Mouse (Mus musculus): ENCODE data around the gene 2310057M21Rik. TPM values are rescaled to one million over a fixed set of nuclear protein-coding genes. Genes with fewer than 3 reads are reported as not detected.
A peak's percentile ranks its signal among the peaks of the same experiment; 100 is the strongest.
"Not testable (repeated sequence)": the region's sequence is repeated elsewhere in the genome, so short reads cannot be mapped to it uniquely, and the experiment has no call there.

The 2310057M21Rik gene
- total and polyA plus RNA-seq, 3 experiments: 16.7 to 33.0 TPM; not detected in 1

DNA sequence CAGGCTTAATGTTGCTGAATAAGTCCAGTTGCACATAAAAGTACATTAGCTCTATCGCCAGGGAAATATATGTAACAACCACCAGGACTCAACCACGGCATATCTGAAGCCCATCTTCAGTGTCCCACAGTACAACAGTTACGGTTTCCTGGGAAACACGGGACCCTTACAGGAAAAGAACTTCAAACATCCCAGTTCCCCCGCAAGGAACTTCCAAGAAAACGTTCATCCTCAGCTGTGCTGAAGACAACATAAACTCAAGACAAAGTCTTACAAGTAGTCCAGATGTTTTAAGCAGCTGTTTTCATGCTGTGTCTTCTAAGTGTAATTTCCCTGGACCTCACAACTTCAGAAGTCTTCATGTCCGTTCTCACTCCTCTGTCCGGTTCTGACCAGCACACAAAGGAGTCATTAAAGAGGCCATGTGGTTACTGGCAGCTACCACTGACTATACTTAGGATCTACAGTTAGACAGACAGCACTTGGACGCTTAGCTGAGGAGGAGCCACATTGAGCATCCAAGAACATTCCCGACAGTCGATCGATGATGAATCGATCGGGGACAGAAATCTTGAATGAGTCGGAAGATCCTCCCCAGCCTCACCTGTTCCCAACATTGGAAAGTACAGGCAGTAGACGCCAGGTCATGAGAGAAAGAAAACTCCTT, 46.9 kb upstream of the 2310057M21Rik start:
- Histone ChIP-seq H3K9me3 (replicated peaks; ENCODE audit: insufficient read depth, low read length) (no peaks in the 10 kb centered on the region), H3K79me2 (ENCODE audit: control insufficient read depth, insufficient read depth, low read length, poor library complexity) (peaks cover 18% of the 10 kb centered on the region), H3K27me3 (ENCODE audit: control insufficient read depth in 1 of 2, insufficient read depth in 2 of 2, low read length in 2 of 2) (no peaks in the 10 kb centered on the region), H3K4me3 (ENCODE audit: control insufficient read depth in 1 of 2, insufficient read depth in 1 of 2, low read depth in 2 of 2, low read length in 2 of 2) (peak overlapping the region; percentile 70 to 75), H3K27ac (ENCODE audit: control insufficient read depth, low read depth, low read length) (no peak overlapping the region), H3K9ac (ENCODE audit: control insufficient read depth, low read depth, low read length, poor library complexity, severe bottlenecking) (peak overlapping the region; percentile 89), H3K36me3 (ENCODE audit: control insufficient read depth in 1 of 2, insufficient read depth in 2 of 2, low read length in 2 of 2) (peaks cover 0 to 17% of the 10 kb centered on the region in 2 experiments; a peak in 2 of 4 replicates), H3K4me1 (ENCODE audit: control insufficient read depth in 1 of 2, insufficient read depth in 2 of 2, low read length in 2 of 2) (peaks cover 3 to 5% of the 10 kb centered on the region in 2 experiments)
- TF ChIP-seq MEF2A (IDR thresholded peaks at IDR 0.05; ENCODE audit: extremely low read depth, insufficient replicate concordance, low read depth, low read length, poor library complexity, severe bottlenecking) (no peak), POLR2AphosphoS2 (IDR thresholded peaks at IDR 0.05; ENCODE audit: low read length) (no peak), MAZ (IDR thresholded peaks at IDR 0.05; ENCODE audit: low read depth, low read length) (no peak), MXI1 (IDR thresholded peaks at IDR 0.05; ENCODE audit: low read depth, low read length) (peak; percentile 65; the same call in 1 of the 2 replicates)
- peak; percentile 44 for DNase-seq (ENCODE audit: low read depth, low spot score)

DNA sequence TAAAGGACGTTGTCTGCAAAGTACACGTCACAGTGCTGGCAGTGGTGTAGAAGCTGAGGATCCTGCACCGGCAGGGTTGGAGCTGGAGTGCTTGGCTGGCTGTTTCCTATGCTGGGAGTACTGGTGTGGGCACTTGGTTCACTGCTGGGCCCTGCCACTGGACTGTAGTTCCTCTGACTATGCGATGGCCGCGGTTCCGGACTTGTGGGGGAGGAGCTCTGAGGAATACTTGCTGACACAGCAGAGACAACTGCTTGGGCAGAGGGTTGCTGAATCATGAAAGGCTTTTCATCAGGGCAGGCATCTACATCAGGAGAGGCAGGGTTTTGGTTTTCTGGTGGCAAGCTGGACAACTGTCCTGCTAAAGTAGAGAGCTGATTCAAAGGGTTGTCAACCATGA, 29.2 kb upstream of the 2310057M21Rik start:
- peaks cover 0 to 20% of the 10 kb centered on the region in 2 experiments; a peak in 2 of 4 replicates for H3K36me3 ChIP-seq (ENCODE audit: control insufficient read depth in 1 of 2, insufficient read depth in 2 of 2, low read length in 2 of 2)
- not testable (repeated sequence) for H3K79me2 ChIP-seq (ENCODE audit: control insufficient read depth, insufficient read depth, low read length, poor library complexity)

DNA sequence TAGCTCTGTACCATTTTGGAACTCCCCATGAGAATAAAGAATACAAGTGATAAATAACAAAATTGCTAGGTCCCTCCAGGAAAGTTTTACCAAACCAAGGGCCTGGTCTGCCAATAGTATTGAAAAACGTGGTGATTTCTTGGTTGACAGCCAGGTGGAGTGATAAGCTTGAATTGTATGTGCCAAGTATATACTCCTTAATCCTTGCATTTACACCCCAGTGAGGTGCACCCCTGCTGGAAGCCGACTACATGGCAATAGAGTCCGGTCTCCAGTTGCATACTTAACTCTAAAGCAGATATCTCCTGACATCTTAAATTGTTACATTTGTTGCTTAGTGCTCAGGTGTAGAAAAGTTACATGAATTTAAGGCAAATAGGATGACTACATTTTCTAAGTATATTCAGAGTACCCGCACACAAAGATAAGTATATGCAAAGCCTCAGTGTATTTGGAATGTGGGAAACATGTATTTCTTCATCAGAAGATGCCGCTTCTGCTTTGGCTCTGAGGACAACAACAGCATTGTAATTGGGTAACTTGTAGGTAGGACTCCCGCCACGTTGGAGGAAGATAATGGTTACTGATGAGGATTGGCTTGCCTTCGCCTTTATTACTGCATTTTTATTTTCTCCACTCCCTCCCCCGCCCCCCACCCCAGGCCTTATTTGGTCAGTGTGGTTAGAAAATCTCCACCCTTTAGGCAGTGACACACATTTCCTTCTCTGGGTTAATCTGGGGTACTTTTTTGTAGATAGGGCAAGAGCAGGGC, 9.5 kb upstream of the 2310057M21Rik start:
- peaks cover 0 to 15% of the 10 kb centered on the region in 2 experiments; a peak in 2 of 4 replicates for H3K36me3 ChIP-seq (ENCODE audit: control insufficient read depth in 1 of 2, insufficient read depth in 2 of 2, low read length in 2 of 2)
- TF ChIP-seq MAZ (IDR thresholded peaks at IDR 0.05; ENCODE audit: low read depth, low read length) (no peak), ETS1 (IDR thresholded peaks at IDR 0.05; ENCODE audit: low read depth, low read length) (0 out of 2 replicates have a peak, but pooled peaks have one; percentile 5), RCOR1 (IDR thresholded peaks at IDR 0.05; ENCODE audit: low read depth, low read length) (peak; percentile 58), GATA1 (IDR thresholded peaks at IDR 0.05; ENCODE audit: low read depth, low read length) (peak; percentile 16; the same call in 1 of the 2 replicates), CTCF (IDR thresholded peaks at IDR 0.05 in 2 of 3, conservative IDR thresholded peaks at IDR 0.05 in 1 of 3; ENCODE audit: control insufficient read depth in 1 of 3, insufficient read depth in 1 of 3, low read depth in 2 of 3, low read length in 3 of 3, poor library complexity in 1 of 3, severe bottlenecking in 1 of 3) (peak in 2 of 3 experiments; percentile 6 to 13; a peak in 1 of 6 replicates)
- H3K4me1 ChIP-seq (ENCODE audit: control insufficient read depth in 1 of 2, insufficient read depth in 2 of 2, low read length in 2 of 2): peaks cover 2 to 16% of the 10 kb centered on the region in 2 experiments; a peak in 3 of 4 replicates
- DNase-seq (ENCODE audit: low read depth, low spot score): peak; percentile 68
- peaks cover 1% of the 10 kb centered on the region; the same call in 1 of the 2 replicates for H3K79me2 ChIP-seq (ENCODE audit: control insufficient read depth, insufficient read depth, low read length, poor library complexity)
- no peaks in the 10 kb centered on the region for H3K9me3 ChIP-seq (replicated peaks; ENCODE audit: insufficient read depth, low read length)
- H3K4me3 ChIP-seq (ENCODE audit: control insufficient read depth in 1 of 2, insufficient read depth in 1 of 2, low read depth in 2 of 2, low read length in 2 of 2): peak overlapping the region; percentile 81 to 87
- peak overlapping the region; percentile 88 for H3K9ac ChIP-seq (ENCODE audit: control insufficient read depth, low read depth, low read length, poor library complexity, severe bottlenecking)
- H3K27me3 ChIP-seq (ENCODE audit: control insufficient read depth in 1 of 2, insufficient read depth in 2 of 2, low read length in 2 of 2): no peaks in the 10 kb centered on the region
- 0 out of 2 replicates have a peak overlapping the region, but pooled peaks have one; percentile 12 for H3K27ac ChIP-seq (ENCODE audit: control insufficient read depth, low read depth, low read length)

More for the DNA sequence above, 29.2 kb upstream of the 2310057M21Rik start:
- not testable (repeated sequence) for DNase-seq (ENCODE audit: low read depth, low spot score); H3K9ac ChIP-seq (ENCODE audit: control insufficient read depth, low read depth, low read length, poor library complexity, severe bottlenecking); H3K4me3 ChIP-seq (ENCODE audit: control insufficient read depth in 1 of 2, insufficient read depth in 1 of 2, low read depth in 2 of 2, low read length in 2 of 2); H3K9me3 ChIP-seq (replicated peaks; ENCODE audit: insufficient read depth, low read length); H3K27ac ChIP-seq (ENCODE audit: control insufficient read depth, low read depth, low read length); H3K27me3 ChIP-seq (ENCODE audit: control insufficient read depth in 1 of 2, insufficient read depth in 2 of 2, low read length in 2 of 2); H3K4me1 ChIP-seq (ENCODE audit: control insufficient read depth in 1 of 2, insufficient read depth in 2 of 2, low read length in 2 of 2)
